Mouse (Mus musculus) thymus, adult 2 months (tissue): ENCODE measurements at regions not wholly inside any gene's neighbourhood (a gene's known extent, or its start where the extent isn't known, plus 50 kb on each side); places are given as distances from the start of the nearest gene placed in this dataset.

Source experiments
- CTCF ChIP-seq: fragments of 200-500 bp; IDR thresholded peaks from 2 replicates; pipeline ENCODE4 v1.5.1; 2012; ENCODE audit warnings: mild to moderate bottlenecking, control low read depth, low read length, moderate library complexity, borderline replicate concordance; ENCODE audit not compliant: control insufficient read depth, poor library complexity, insufficient read depth; ENCODE audit errors: extremely low read depth
- POLR2A ChIP-seq: fragments of 200-500 bp; IDR thresholded peaks from 2 replicates; pipeline ENCODE4 v1.6.1; 2012; ENCODE audit warnings: mild to moderate bottlenecking, low read length, control low read depth, moderate library complexity; ENCODE audit not compliant: control insufficient read depth, poor library complexity, insufficient read depth; ENCODE audit errors: extremely low read depth

DNA sequence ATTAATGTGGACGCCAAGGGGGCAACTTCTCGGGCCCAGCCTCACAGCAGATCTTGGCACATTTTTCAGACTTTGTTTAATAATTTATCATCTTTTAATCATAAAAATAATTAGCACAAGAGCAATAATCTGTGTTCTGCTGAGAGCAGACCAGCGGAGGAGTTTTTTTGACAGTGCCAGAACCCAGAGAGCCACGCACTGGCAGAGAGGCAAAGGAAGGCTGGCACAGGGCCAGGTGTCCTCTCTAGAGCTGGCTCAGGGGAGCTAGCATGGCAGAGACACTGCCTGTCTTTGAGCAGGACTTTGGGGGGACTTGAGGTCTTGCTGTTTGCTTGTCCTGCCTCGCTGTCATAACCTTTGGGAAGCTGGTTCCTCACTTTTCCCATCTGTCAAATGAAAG lies 100.9 kb downstream of the 3100002H09Rik start:
- TF ChIP-seq CTCF (no peak), POLR2A (no peak)
